Mouse (Mus musculus) embryonic facial prominence, embryonic 14.5 days (tissue): ENCODE results near the gene Shank2. TPM values are rescaled to one million over a fixed set of nuclear protein-coding genes. Genes with fewer than 3 reads are reported as not detected.

ENCODE experiments used
- ATAC-seq: fragments of 200-750 bp; cut with Nextera tagmentation; 2 replicates; pipeline ENCODE4 v1.8.0; 2017; ENCODE audit warnings: low read depth, moderate number of reproducible peaks, moderate TSS enrichment
- DNase-seq: peaks from one replicate; pipeline ENCODE4 v3.0.0-alpha.2; 2015; ENCODE audit warnings: low spot score
- H3K27ac ChIP-seq: fragments of 300-500 bp; sonication (generic); replicated peaks from 2 replicates; pipeline ENCODE4 v1.5.1; 2014; ENCODE audit warnings: low read depth, mild to moderate bottlenecking, low read length, moderate library complexity
- H3K27me3 ChIP-seq: fragments of 300-500 bp; sonication (generic); replicated peaks from 2 replicates; pipeline ENCODE4 v1.6.1; 2014; ENCODE audit warnings: low read length; ENCODE audit not compliant: control insufficient read depth, insufficient read depth
- H3K36me3 ChIP-seq: fragments of 300-500 bp; sonication (generic); 2 replicates; pipeline ENCODE4 v1.6.1; 2014; ENCODE audit warnings: low read length, mixed read lengths; ENCODE audit not compliant: control insufficient read depth, insufficient read depth
- H3K4me1 ChIP-seq: fragments of 300-500 bp; sonication (generic); 2 replicates; pipeline ENCODE4 v1.6.1; 2014; ENCODE audit warnings: antibody characterized with exemption, low read length; ENCODE audit not compliant: control insufficient read depth, insufficient read depth
- H3K4me2 ChIP-seq: fragments of 300-500 bp; sonication (generic); 2 replicates; pipeline ENCODE4 v1.6.1; 2014; ENCODE audit warnings: low read depth, mild to moderate bottlenecking, low read length, moderate library complexity, mixed read lengths
- H3K4me3 ChIP-seq: fragments of 300-500 bp; sonication (generic); 2 replicates; pipeline ENCODE4 v1.5.1; 2014; ENCODE audit warnings: low read depth, mild to moderate bottlenecking, low read length
- H3K9ac ChIP-seq: fragments of 300-500 bp; sonication (generic); 2 replicates; pipeline ENCODE4 v1.6.1; 2014; ENCODE audit warnings: low read depth, mild to moderate bottlenecking, low read length, moderate library complexity, mixed read lengths
- H3K9me3 ChIP-seq: fragments of 300-500 bp; sonication (generic); 2 replicates; pipeline ENCODE4 v1.6.1; 2016; ENCODE audit warnings: low read length; ENCODE audit not compliant: control insufficient read depth
- WGBS: fragments of 180-500 bp; shearing (Covaris S2); extraction: QIAGEN DNeasy Blood & Tissue Kit; methylation state at CpG from one replicate; pipeline ENCODE4 v1.1.7; 2014; 5-methylcytosine and 5-hydroxymethylcytosine counted together
- polyA plus RNA-seq: library from polyadenylated mRNA; unstranded; fragments of >200 nt; fragmentation: Nextera tagmentation; extraction: Ambion mirVana; gene quantifications from 2 replicates; pipeline ENCODE4 v1.2.1, GENCODE M21; 2014

Gene Shank2
- polyA plus RNA-seq, 1 experiment from 2014 or later = 0.72 TPM

GRCm38 (mm10) chr7:143978741-143979371, 22.9 kb upstream of the Shank2 start:
- peak; percentile 82 for ATAC-seq
- Histone ChIP-seq H3K9ac (peak overlapping the region; percentile 56; the same call in 1 of the 2 replicates), H3K27me3 (peaks cover 71% of the 10 kb centered on the region), H3K4me1 (peaks cover 8% of the 10 kb centered on the region; the same call in 1 of the 2 replicates), H3K9me3 (no peaks in the 10 kb centered on the region), H3K4me3 (peak overlapping the region; percentile 50), H3K4me2 (peak overlapping the region; percentile 94), H3K36me3 (no peaks in the 10 kb centered on the region), H3K27ac (no peak overlapping the region)
- WGBS = 0% methylated on average over 25 of the region's 50 CpGs
- DNase-seq = peak; percentile 75

- WGBS = 41% methylated on average over 5 of the region's 5 CpGs
- peaks cover 8% of the 10 kb centered on the region; the same call in 1 of the 2 replicates for H3K4me1 ChIP-seq
- no peak overlapping the region for H3K9ac ChIP-seq
- H3K4me3 ChIP-seq = no peak overlapping the region
- no peaks in the 10 kb centered on the region for H3K36me3 ChIP-seq
- peaks cover 70% of the 10 kb centered on the region for H3K27me3 ChIP-seq
- no peak overlapping the region for H3K4me2 ChIP-seq
- no peak overlapping the region for H3K27ac ChIP-seq
- no peaks in the 10 kb centered on the region for H3K9me3 ChIP-seq
- ATAC-seq (no peak), DNase-seq (no peak)
Measured at GRCm38 (mm10) chr7:143979986-143980385, 21.7 kb upstream of the Shank2 start.

GRCm38 (mm10) chr7:143986281-143986680, 15.4 kb upstream of the Shank2 start:
- Histone ChIP-seq H3K4me3 (no peak overlapping the region), H3K36me3 (no peaks in the 10 kb centered on the region), H3K27ac (no peak overlapping the region), H3K27me3 (peaks cover 10% of the 10 kb centered on the region; the same call in 1 of the 2 replicates), H3K4me2 (no peak overlapping the region), H3K9ac (no peak overlapping the region), H3K9me3 (no peaks in the 10 kb centered on the region), H3K4me1 (no peaks in the 10 kb centered on the region)
- DNase-seq (no peak), ATAC-seq (no peak)
- WGBS = 81% methylated on average over 2 of the region's 2 CpGs

GRCm38 (mm10) chr7:143991160-143991559, 10.6 kb upstream of the Shank2 start:
- H3K27ac ChIP-seq = no peak overlapping the region
- H3K27me3 ChIP-seq = no peaks in the 10 kb centered on the region
- H3K9me3 ChIP-seq = no peaks in the 10 kb centered on the region
- ATAC-seq (no peak), DNase-seq (no peak)
- no peaks in the 10 kb centered on the region for H3K4me1 ChIP-seq
- no peak overlapping the region for H3K9ac ChIP-seq
- H3K36me3 ChIP-seq = no peaks in the 10 kb centered on the region
- H3K4me2 ChIP-seq = no peak overlapping the region
- H3K4me3 ChIP-seq = no peak overlapping the region

GRCm38 (mm10) chr7:143999073-143999472, 2.7 kb upstream of the Shank2 start:
- DNase-seq (no peak), ATAC-seq (no peak)
- Histone ChIP-seq H3K9me3 (peaks cover 6% of the 10 kb centered on the region), H3K4me2 (no peak overlapping the region), H3K27me3 (no peaks in the 10 kb centered on the region), H3K4me3 (no peak overlapping the region), H3K36me3 (no peaks in the 10 kb centered on the region), H3K27ac (no peak overlapping the region), H3K9ac (no peak overlapping the region), H3K4me1 (no peaks in the 10 kb centered on the region)
- WGBS = 66% methylated on average over 3 of the region's 3 CpGs

GRCm38 (mm10) chr7:144003471-144003870, 1.7 kb downstream of the Shank2 start:
- Histone ChIP-seq H3K27ac (no peak overlapping the region), H3K36me3 (no peaks in the 10 kb centered on the region), H3K9me3 (no peaks in the 10 kb centered on the region), H3K9ac (no peak overlapping the region), H3K4me3 (no peak overlapping the region), H3K4me2 (no peak overlapping the region), H3K27me3 (no peaks in the 10 kb centered on the region), H3K4me1 (no peaks in the 10 kb centered on the region)
- DNase-seq (no peak), ATAC-seq (no peak)
- 73% methylated on average over 3 of the region's 3 CpGs for WGBS

- ATAC-seq (no peak), DNase-seq (no peak)
- Histone ChIP-seq H3K9me3 (no peaks in the 10 kb centered on the region), H3K9ac (no peak overlapping the region), H3K4me3 (no peak overlapping the region), H3K4me2 (no peak overlapping the region), H3K27me3 (no peaks in the 10 kb centered on the region), H3K36me3 (no peaks in the 10 kb centered on the region), H3K4me1 (no peaks in the 10 kb centered on the region), H3K27ac (no peak overlapping the region)
- WGBS = 73% methylated on average over 4 of the region's 4 CpGs
Measured at GRCm38 (mm10) chr7:144008079-144008478, 6.4 kb downstream of the Shank2 start.

- no peak for DNase-seq
- Histone ChIP-seq H3K36me3 (no peaks in the 10 kb centered on the region), H3K9ac (no peak overlapping the region), H3K4me2 (no peak overlapping the region), H3K27ac (no peak overlapping the region), H3K4me1 (no peaks in the 10 kb centered on the region), H3K9me3 (no peaks in the 10 kb centered on the region), H3K27me3 (no peaks in the 10 kb centered on the region), H3K4me3 (no peak overlapping the region)
- 81% methylated on average over 4 of the region's 4 CpGs for whole genome bisulfite sequencing
- no peak for ATAC-seq
Measured at GRCm38 (mm10) chr7:144008985-144009384, 7.3 kb downstream of the Shank2 start.

GRCm38 (mm10) chr7:144014485-144014884, 12.8 kb downstream of the Shank2 start:
- Histone ChIP-seq H3K9me3 (no peaks in the 10 kb centered on the region), H3K36me3 (no peaks in the 10 kb centered on the region), H3K9ac (no peak overlapping the region), H3K4me1 (no peaks in the 10 kb centered on the region), H3K4me3 (no peak overlapping the region), H3K4me2 (no peak overlapping the region), H3K27me3 (no peaks in the 10 kb centered on the region), H3K27ac (no peak overlapping the region)
- ATAC-seq (no peak), DNase-seq (no peak)
- 54% methylated on average over 2 of the region's 2 CpGs for whole genome bisulfite sequencing
